Mouse (Mus musculus) stomach, embryonic 15.5 days (tissue): ENCODE data around the gene Immp2l. TPM values are rescaled to one million over a fixed set of nuclear protein-coding genes. Genes with fewer than 3 reads are reported as not detected.
"Not testable (repeated sequence)": the region's sequence is repeated elsewhere in the genome, so short reads cannot be mapped to it uniquely, and the experiment has no call there.

Experiments
- ATAC-seq: fragments of 200-750 bp; cut with Nextera tagmentation; 2 replicates; pipeline ENCODE4 v1.8.0; 2017; ENCODE audit warnings: low read depth, moderate number of reproducible peaks, moderate TSS enrichment; ENCODE audit not compliant: insufficient read depth, low FRiP score
- H3K27ac ChIP-seq: fragments of 300-500 bp; sonication (generic); 2 replicates; pipeline ENCODE4 v1.5.1; 2015; ENCODE audit warnings: mild to moderate bottlenecking, inconsistent platforms
- H3K27me3 ChIP-seq: fragments of 300-500 bp; sonication (generic); replicated peaks from 2 replicates; pipeline ENCODE4 v1.6.1; 2015; ENCODE audit warnings: inconsistent platforms
- H3K36me3 ChIP-seq: fragments of 300-500 bp; sonication (generic); 2 replicates; pipeline ENCODE4 v1.6.1; 2015; ENCODE audit warnings: inconsistent platforms
- H3K4me1 ChIP-seq: fragments of 300-500 bp; sonication (generic); 2 replicates; pipeline ENCODE4 v1.6.1; 2015; ENCODE audit warnings: inconsistent platforms
- H3K4me2 ChIP-seq: fragments of 300-500 bp; sonication (generic); 2 replicates; pipeline ENCODE4 v1.6.1; 2015; ENCODE audit warnings: mild to moderate bottlenecking, inconsistent platforms
- H3K4me3 ChIP-seq: fragments of 300-500 bp; sonication (generic); replicated peaks from 2 replicates; pipeline ENCODE4 v1.5.1; 2015; ENCODE audit warnings: inconsistent platforms
- H3K9ac ChIP-seq: fragments of 300-500 bp; sonication (generic); 2 replicates; pipeline ENCODE4 v1.6.1; 2015; ENCODE audit warnings: inconsistent platforms
- H3K9me3 ChIP-seq: fragments of 300-500 bp; sonication (generic); 2 replicates; pipeline ENCODE4 v1.6.1; 2016; ENCODE audit warnings: inconsistent platforms
- WGBS: fragments of 180-500 bp; shearing (Covaris S2); methylation state at CpG from one replicate; pipeline ENCODE4 v1.1.7; 2015; 5-methylcytosine and 5-hydroxymethylcytosine counted together
- polyA plus RNA-seq: library from polyadenylated mRNA; unstranded; fragments of >200 nt; fragmentation: Nextera tagmentation; extraction: Ambion mirVana; gene quantifications from 2 replicates; pipeline ENCODE4 v1.2.1, GENCODE M21; 2015

Immp2l gene
- 15.6 and 23.6 TPM in 2 replicates for polyA plus RNA-seq

DNA sequence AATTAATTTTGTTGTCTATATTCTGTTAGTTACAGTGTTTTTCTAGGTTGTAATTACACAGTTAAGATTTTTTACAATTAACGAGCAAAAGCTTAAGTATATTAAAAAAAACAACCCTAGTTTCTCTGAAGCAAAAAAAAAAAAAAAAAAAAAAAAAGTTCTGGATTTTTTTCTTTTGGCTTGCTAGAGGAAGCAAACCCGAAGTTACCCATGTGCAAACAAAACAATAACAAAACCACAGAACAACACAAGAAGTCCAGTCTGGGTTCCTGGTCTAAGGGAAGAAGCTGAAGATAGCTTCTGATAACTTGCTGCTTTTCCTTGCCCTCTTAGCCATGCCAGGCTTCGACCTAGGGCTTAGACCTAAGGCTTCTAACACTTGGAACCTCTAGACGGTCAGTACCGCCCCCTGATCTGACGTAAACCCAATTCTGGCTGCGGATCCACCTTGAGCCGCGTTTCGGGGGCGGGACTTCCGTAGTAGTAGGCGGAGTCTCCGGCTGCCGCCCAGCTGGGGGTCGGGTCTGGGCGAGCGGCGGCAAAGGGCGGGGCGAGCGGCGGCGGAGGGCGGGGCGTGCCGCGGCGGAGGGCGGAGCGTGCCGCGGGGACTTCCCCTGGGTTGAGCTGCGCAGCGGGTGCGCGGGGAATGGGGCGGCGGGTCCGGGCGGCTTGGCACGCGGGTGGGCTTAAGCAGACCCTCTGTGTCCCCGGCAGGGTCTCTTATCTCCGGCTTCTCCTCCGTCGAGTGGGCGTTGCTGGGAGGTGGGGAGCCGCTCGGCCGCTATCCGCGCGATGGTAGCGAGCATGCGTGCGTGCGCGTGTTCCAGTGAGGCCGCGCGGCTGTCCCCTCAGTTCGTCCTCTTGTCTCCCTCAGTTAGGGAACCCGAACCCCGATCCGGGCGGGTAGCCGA, at the start of gene Immp2l:
Gene Immp2l (plus strand): TSS at position 580 of the 911 bp plus-strand sequence.
- Histone ChIP-seq H3K36me3 (no peaks in the 10 kb centered on the region), H3K27me3 (no peaks in the 10 kb centered on the region), H3K27ac (peak within 1 kb of the TSS; percentile 68), H3K9ac (peak within 1 kb of the TSS; percentile 85), H3K4me2 (peak within 1 kb of the TSS; percentile 85), H3K9me3 (no peaks in the 10 kb centered on the region), H3K4me1 (no peaks in the 10 kb centered on the region), H3K4me3 (peak within 1 kb of the TSS; percentile 79)
- peak; percentile 98 for ATAC-seq
- WGBS: 4% methylated on average over 57 of the region's 68 CpGs

DNA sequence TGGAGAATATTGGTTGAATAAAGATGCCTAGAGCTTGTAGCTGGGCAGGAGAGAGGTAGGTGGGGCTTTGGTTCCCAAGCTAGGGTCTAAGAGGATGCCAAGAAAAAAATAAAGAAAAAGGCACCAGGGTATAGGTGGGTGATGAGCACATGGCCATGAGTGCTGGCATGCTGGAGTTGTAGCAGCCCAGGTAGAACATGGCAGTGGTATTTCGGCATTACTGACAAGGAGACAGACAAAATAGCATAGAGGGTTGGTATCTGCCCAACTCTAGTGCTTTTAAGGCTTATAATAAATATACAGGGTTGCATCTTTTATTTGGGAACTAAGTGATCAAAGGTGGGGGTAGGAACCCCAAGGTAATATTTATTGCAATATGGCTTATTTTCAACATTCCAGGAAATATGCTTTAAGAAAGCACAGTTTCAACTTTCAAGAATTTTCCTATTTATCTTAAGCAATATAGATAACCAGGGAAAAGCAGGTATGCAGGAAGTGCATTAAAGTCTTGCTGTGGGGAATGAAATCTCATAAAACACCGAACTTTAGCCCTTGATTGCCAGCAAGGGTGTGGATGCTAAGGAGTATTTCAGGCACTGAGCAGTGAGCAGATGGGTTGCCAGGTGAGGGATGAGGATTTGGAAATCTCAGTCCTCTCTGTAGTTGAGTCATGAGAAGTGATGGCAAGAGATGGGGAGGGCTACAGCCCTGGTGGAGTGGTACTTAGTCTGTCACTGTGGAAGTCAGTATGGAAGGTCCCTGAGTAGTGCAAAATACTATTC, 45.0 kb upstream of the Immp2l start:
- Histone ChIP-seq H3K27me3 (no peaks in the 10 kb centered on the region), H3K4me3 (no peak overlapping the region), H3K36me3 (no peaks in the 10 kb centered on the region), H3K4me2 (no peak overlapping the region), H3K9ac (no peak overlapping the region), H3K9me3 (no peaks in the 10 kb centered on the region), H3K27ac (no peak overlapping the region), H3K4me1 (no peaks in the 10 kb centered on the region)
- no peak for ATAC-seq
- 79% methylated on average over 2 of the region's 2 CpGs for WGBS

DNA sequence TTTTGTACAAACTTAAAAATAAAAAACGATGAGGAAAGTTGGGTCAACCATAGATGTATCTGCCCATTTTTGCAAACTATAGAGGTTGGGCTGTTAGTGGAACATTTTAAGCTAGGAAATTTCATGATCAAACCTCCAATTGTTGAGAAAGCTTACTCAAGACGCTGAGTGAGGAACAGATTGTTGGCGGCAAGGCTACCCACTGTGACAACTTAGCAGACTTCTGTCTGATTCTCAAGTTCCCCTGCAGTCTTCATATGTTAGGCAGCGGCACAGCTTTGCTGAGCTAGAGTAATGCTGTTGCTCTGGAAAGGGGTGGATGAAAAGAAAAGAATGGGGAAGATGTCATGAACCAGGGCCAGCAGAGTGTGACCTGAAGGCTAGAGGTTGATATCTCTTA, 44.2 kb upstream of the Immp2l start:
- Histone ChIP-seq H3K9ac (no peak overlapping the region), H3K4me2 (no peak overlapping the region), H3K9me3 (no peaks in the 10 kb centered on the region), H3K4me3 (no peak overlapping the region), H3K4me1 (no peaks in the 10 kb centered on the region), H3K36me3 (no peaks in the 10 kb centered on the region), H3K27ac (no peak overlapping the region), H3K27me3 (no peaks in the 10 kb centered on the region)
- no peak for ATAC-seq
- 86% methylated on average over 4 of the region's 4 CpGs for WGBS

DNA sequence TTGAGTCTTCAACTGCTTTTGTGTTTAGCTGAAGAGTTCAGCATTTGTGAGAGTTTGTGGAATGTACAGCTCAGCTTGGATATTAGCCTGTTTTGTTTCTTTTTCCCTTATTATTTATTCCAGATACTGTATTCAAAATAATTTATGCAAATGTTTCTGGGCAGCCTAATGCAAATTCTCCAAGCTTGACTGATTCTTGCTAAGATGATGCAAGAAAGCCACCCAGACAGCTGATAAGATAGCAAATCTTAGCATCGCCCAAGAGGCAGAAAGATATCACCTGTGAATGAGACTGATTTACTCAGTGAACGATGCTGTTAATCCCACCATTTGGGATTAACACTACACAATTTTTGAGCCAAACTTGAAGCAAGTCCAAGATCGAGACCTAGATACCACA, 43.7 kb upstream of the Immp2l start:
- Histone ChIP-seq H3K9me3 (no peaks in the 10 kb centered on the region), H3K4me2 (no peak overlapping the region), H3K4me3 (no peak overlapping the region), H3K36me3 (no peaks in the 10 kb centered on the region), H3K4me1 (no peaks in the 10 kb centered on the region), H3K9ac (no peak overlapping the region), H3K27ac (no peak overlapping the region), H3K27me3 (no peaks in the 10 kb centered on the region)
- ATAC-seq: no peak
- 78% methylated on average over 3 of the region's 3 CpGs for WGBS

DNA sequence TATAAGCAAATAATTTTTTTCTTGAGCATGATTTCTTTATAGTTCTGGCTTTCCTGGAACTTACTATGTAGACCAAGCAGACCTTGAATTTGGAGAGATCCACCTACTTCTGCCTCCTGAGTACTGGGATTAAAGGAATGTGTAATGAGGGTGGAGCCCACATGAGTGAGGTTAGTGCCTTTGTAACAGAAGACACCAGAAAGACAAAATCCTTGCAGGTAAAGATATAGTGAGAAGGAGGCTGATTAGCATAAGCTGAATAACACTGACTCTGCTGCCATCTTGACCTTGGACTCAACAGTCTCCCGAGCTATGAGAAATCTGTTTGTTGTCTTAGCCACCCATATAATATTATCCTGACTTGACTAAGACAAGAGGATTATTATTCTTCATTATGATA, 40.9 kb upstream of the Immp2l start:
- Histone ChIP-seq H3K4me2 (no peak overlapping the region), H3K9ac (no peak overlapping the region), H3K36me3 (no peaks in the 10 kb centered on the region), H3K4me3 (no peak overlapping the region), H3K27me3 (no peaks in the 10 kb centered on the region), H3K27ac (no peak overlapping the region), H3K4me1 (no peaks in the 10 kb centered on the region), H3K9me3 (no peaks in the 10 kb centered on the region)
- ATAC-seq: no peak
- 81% methylated on average over 1 of the region's 1 CpGs for WGBS

DNA sequence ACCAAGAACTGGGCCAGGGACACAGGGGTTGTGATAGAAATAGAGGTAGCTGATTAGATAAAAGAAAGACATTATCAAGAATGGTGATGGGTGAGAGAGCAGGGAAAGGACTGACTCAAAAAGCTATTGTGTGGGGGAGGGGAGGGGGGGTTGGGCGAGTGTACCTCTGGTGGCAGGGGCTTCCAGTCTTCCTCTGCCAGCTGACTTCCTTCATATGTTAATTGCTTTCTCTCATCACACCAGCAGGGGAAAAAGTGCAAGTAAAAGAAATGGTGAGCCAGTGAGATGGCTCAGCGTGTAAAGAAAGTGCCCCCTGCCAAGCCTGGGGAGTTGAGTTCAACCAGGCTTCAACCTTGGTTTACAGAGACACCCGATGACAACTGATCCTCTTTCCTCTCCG, 39.2 kb upstream of the Immp2l start:
- ATAC-seq: no peak
- Histone ChIP-seq H3K4me1 (no peaks in the 10 kb centered on the region), H3K4me3 (no peak overlapping the region), H3K27ac (no peak overlapping the region), H3K9ac (no peak overlapping the region), H3K27me3 (no peaks in the 10 kb centered on the region), H3K4me2 (no peak overlapping the region), H3K9me3 (no peaks in the 10 kb centered on the region), H3K36me3 (no peaks in the 10 kb centered on the region)
- WGBS: 37% methylated on average over 4 of the region's 4 CpGs

DNA sequence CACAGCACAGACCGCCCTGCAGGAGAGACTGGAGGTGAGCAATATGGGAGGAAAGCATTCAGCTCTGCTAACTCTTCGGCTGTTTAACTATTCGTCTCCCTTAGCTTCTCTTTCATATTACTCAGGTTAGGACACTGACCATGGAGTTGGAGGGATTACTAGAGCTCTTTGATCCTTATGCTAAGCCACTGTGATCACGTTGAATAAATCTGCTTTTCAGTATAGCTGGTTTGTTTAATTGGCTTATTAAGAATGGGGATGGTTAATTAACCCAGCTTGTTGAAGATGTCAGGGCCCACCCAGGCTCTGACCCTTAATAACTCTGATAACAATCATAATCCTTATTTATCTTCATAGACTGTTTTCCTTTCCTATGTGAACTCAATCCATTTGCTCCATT, 38.1 kb upstream of the Immp2l start:
- H3K4me1 ChIP-seq: no peaks in the 10 kb centered on the region
- no peaks in the 10 kb centered on the region for H3K9me3 ChIP-seq
- H3K36me3 ChIP-seq: no peaks in the 10 kb centered on the region
- 68% methylated on average over 4 of the region's 4 CpGs for WGBS
- H3K27ac ChIP-seq: no peak overlapping the region
- H3K4me3 ChIP-seq: no peak overlapping the region
- H3K9ac ChIP-seq: no peak overlapping the region
- no peak overlapping the region for H3K4me2 ChIP-seq
- no peak for ATAC-seq
- no peaks in the 10 kb centered on the region for H3K27me3 ChIP-seq

DNA sequence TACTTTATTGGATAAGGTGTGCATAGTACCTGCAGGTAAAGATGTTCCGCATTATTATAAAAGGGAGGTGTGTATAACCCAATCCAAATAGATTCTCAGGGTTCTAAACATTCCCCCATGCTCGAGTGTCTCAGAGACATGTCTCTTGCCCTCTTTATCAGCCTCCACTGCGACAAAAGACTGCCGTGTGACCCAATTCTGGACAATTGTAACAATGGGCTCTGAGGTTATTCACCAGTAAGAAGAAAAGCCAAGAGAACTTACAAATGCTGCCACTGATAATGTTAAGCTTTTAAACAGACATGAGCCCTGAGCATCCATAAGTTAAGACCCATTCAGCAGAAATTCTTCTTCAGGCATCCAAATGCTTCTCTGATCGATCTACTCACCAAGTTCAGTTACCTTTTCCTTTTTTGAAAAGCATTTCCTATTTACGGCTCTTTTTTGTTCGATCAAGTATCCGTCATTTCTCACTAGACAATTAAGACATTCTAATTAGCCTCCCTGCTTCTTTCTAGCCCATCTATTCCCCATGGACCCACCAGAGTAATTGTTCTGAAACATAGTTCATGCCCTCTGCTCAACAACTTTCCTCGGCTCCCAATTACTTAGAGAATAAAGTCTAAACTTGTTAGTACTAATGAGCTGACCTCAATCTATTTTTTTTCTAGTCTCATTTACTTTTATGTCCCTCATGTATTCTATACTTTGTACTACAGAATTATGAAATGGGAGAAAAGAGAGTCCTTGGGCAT, 35.4 kb upstream of the Immp2l start:
- no peak for ATAC-seq
- Histone ChIP-seq H3K4me2 (no peak overlapping the region), H3K27me3 (no peaks in the 10 kb centered on the region), H3K9me3 (no peaks in the 10 kb centered on the region), H3K4me1 (no peaks in the 10 kb centered on the region), H3K4me3 (no peak overlapping the region), H3K9ac (no peak overlapping the region), H3K27ac (no peak overlapping the region), H3K36me3 (no peaks in the 10 kb centered on the region)
- 85% methylated on average over 9 of the region's 9 CpGs for WGBS

DNA sequence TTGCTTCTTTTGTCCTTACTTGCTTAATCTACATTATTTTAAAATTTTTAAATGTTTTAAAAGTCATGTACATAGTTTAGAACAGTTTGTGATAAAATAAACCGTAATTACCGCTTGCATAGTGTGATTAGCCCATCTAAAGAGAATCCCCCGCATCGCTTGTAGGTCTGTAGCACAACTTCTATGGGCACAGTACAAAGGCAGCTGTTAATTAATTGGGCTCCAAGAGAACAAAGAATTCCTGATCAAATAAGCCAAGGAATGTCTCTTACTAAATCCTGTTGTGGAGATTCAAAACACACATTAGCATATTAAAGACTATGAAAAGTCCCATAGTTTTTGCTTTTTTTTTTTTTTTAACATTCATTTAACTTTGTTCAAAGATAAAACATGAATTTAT, 32.2 kb upstream of the Immp2l start:
- H3K4me2 ChIP-seq: no peak overlapping the region
- no peaks in the 10 kb centered on the region for H3K4me1 ChIP-seq
- ATAC-seq: no peak
- 82% methylated on average over 4 of the region's 4 CpGs for WGBS
- no peak overlapping the region for H3K4me3 ChIP-seq
- no peak overlapping the region for H3K9ac ChIP-seq
- no peaks in the 10 kb centered on the region for H3K36me3 ChIP-seq
- H3K27ac ChIP-seq: no peak overlapping the region
- H3K9me3 ChIP-seq: no peaks in the 10 kb centered on the region
- H3K27me3 ChIP-seq: no peaks in the 10 kb centered on the region

DNA sequence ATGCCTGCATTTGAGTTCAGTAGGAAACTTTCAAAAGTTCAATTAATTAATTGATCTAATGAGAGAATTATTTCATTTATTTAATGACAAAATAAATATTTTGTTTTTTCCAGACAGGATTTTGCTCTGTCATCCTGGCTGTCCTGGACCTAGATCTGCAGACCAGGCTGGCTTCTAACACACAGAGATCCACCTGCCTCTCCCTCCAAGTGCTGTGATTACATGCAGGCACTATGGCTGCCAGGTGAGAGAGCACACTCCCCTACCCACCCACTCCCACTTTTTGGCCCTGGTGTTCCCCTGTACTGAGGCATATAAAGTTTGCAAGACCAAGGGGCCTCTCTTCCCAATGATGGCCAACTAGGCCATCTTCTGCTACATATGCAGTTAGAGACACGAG, 31.7 kb upstream of the Immp2l start:
- H3K9ac ChIP-seq, H3K36me3 ChIP-seq, ATAC-seq, H3K4me2 ChIP-seq, H3K4me3 ChIP-seq, H3K4me1 ChIP-seq, H3K27ac ChIP-seq, H3K9me3 ChIP-seq, H3K27me3 ChIP-seq: not testable (repeated sequence)
- 67% methylated on average over 1 of the region's 1 CpGs for WGBS

DNA sequence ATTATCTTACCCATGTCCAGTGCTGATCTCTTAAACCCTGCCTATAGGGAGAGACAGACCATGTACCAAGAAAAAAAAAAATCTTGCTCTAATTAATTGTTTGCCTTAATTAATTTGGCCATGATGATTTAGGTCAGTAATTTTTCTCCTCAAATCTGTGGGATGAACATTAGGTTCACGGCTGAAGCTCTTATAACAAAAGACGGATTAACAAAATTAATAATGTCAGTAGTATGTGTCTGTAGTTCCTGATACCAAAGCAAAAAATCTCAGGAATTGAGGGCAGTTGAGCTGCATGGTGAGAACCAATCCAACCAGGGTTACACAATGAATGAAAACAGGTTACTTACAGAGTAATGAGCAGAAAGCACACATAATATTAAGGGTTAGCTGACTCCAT, 29.0 kb upstream of the Immp2l start:
- no peaks in the 10 kb centered on the region for H3K9me3 ChIP-seq
- no peaks in the 10 kb centered on the region for H3K4me1 ChIP-seq
- H3K4me3 ChIP-seq: no peak overlapping the region
- H3K27ac ChIP-seq: no peak overlapping the region
- no peaks in the 10 kb centered on the region for H3K27me3 ChIP-seq
- H3K36me3 ChIP-seq: no peaks in the 10 kb centered on the region
- no peak for ATAC-seq
- no peak overlapping the region for H3K4me2 ChIP-seq
- WGBS: 82% methylated on average over 2 of the region's 2 CpGs
- no peak overlapping the region for H3K9ac ChIP-seq
